ENCODE assay signal across 26 mouse cellular contexts in the genomic region with DNA sequence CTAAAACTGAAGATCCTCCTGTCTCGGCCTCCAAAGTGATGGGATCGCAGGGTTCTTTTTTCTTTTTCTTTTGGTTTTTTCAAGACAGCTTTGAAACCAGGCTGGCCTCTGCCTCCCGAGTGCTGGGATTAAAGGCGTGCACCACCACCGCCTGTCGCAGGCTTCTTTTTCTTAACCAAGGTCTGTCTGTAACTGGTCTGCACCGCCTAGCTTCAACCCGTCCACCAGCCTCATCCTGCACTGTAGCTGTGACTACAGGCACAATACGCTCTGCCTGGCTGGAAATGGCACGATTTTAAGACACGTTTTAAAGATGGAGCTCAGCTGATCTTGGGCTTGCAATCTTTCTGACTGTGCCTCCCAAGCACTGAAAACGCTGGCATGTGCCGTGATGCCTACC. TPM values are rescaled to one million over a fixed set of nuclear protein-coding genes. Genes with fewer than 3 reads are reported as not detected.
DNase-seq lines count a peak whose midpoint lies in the region; ATAC-seq and TF ChIP-seq lines count a peak whose summit lies in the region.
"Had no signal": no experiment of that assay in that cellular context is flagged by ENCODE, and none has a peak within 500 bp of the region (broad histone marks: within the 10 kb centered on the region; RNA-seq: fewer than 3 reads in every experiment).

No protein-coding gene starts in this region.

- WGBS in liver, embryonic 11.5 days = 75% methylated on average over 13 of the region's 13 CpGs
- WGBS in liver, embryonic 14.5 days (ENCODE audit: insufficient replicate concordance) = 70% methylated on average over 13 of the region's 13 CpGs
- 86% methylated on average over 13 of the region's 13 CpGs for whole genome bisulfite sequencing in limb, embryonic 10.5 days

- TF ChIP-seq CTCF in E14TG2a.4 (conservative IDR thresholded peaks at IDR 0.05; ENCODE audit: low read length) = no peak
- no peak for TF ChIP-seq CTCF in liver, embryonic 14.5 days (IDR thresholded peaks at IDR 0.05; ENCODE audit: low read depth)

- H3K27me3 ChIP-seq in liver, embryonic 11.5 days (replicated peaks; ENCODE audit: control insufficient read depth, insufficient read depth, low read length) = no peaks in the 10 kb centered on the region
- H3K27me3 ChIP-seq in E14TG2a.4 (ENCODE audit: insufficient read depth, low read length) = peaks cover 21% of the 10 kb centered on the region
- no peaks in the 10 kb centered on the region for H3K27me3 ChIP-seq in liver, embryonic 14.5 days (ENCODE audit: control insufficient read depth, insufficient read depth, low read length)
- H3K27me3 ChIP-seq in limb, embryonic 10.5 days (ENCODE audit: low read depth, poor library complexity, severe bottlenecking) = peaks cover 35% of the 10 kb centered on the region

- H3K4me3 ChIP-seq in liver, embryonic 11.5 days (ENCODE audit: low read depth, low read length) = no peak overlapping the region
- peak overlapping the region; percentile 86 for H3K4me3 ChIP-seq in E14TG2a.4 (replicated peaks; ENCODE audit: low read length)
- H3K4me3 ChIP-seq in ES-E14 (ENCODE audit: insufficient read depth in 1 of 2, low read depth in 1 of 2, low read length in 2 of 2, poor library complexity in 1 of 2, severe bottlenecking in 1 of 2) = peak overlapping the region in 1 of 2 experiments; percentile 13; a peak in 2 of 4 replicates
- H3K4me3 ChIP-seq in liver, embryonic 14.5 days (ENCODE audit: insufficient read depth in 1 of 2, low read depth in 2 of 2, low read length in 2 of 2) = no peak overlapping the region
- no peak overlapping the region for H3K4me3 ChIP-seq in limb, embryonic 10.5 days

- H3K27ac ChIP-seq in liver, embryonic 11.5 days (ENCODE audit: low read depth, low read length) = peak overlapping the region; percentile 98; the same call in 1 of the 2 replicates
- H3K27ac ChIP-seq in ES-E14 (ENCODE audit: insufficient read depth, low read depth, low read length, poor library complexity, severe bottlenecking) = no peak overlapping the region
- H3K27ac ChIP-seq in liver, embryonic 14.5 days = no peak overlapping the region; the same call in 1 of the 2 replicates
- H3K27ac ChIP-seq in limb, embryonic 10.5 days = no peak overlapping the region
- H3K27ac ChIP-seq: embryonic facial prominence, embryonic 13.5 days; heart, embryonic 15.5 days; limb, embryonic 12.5 days had no signal

- no peak for TF ChIP-seq EP300 in liver, embryonic 14.5 days (IDR thresholded peaks at IDR 0.05; ENCODE audit: low read depth)

- no peak for DNase-seq in liver, embryonic 11.5 days (ENCODE audit: low spot score)
- no peak for DNase-seq in liver
- DNase-seq in ES-E14 (ENCODE audit: low read depth, low spot score) = no peak
- no peak for DNase-seq in liver, embryonic 14.5 days (ENCODE audit: low read depth in 3 of 3, low spot score in 3 of 3)
- no peak for DNase-seq in spleen, postnatal 4 days (ENCODE audit: low spot score in 2 of 2)
- no peak for DNase-seq in limb, embryonic 10.5 days (ENCODE audit: low spot score)
- DNase-seq: adrenal gland, adult 2 months; adrenal gland, postnatal 36 days; B cell, adult 2 months; cerebellum, postnatal 10 days; gastrocnemius, postnatal 14 days; heart, adult 11 months; heart, postnatal 4 days; kidney, adult 11 months; kidney, postnatal 14 days; layer of hippocampus, adult 9-11 months; right cerebral cortex, postnatal 25 days; thymus, postnatal 25 days had no signal

- in situ Hi-C loops in ES-E14 (cut with MboI; ENCODE audit: low sequenced_read_pairs in 2 of 2, unreplicated experiment in 2 of 2) = no loop called here

- ATAC-seq in liver, embryonic 11.5 days (replicated peaks; ENCODE audit: low FRiP score) = no peak
- ATAC-seq in liver, embryonic 14.5 days (ENCODE audit: insufficient read depth) = no peak
- ATAC-seq: activated CD4-positive, CD25-positive, alpha-beta regulatory T cell, adult 4 months; inflammation-experienced regulatory T-cells, adult 6 months had no signal

- H3K9me3 ChIP-seq in liver, embryonic 11.5 days (ENCODE audit: control insufficient read depth, low read length) = no peaks in the 10 kb centered on the region
- H3K9me3 ChIP-seq in E14TG2a.4 (ENCODE audit: low read length) (no peaks in the 10 kb centered on the region; the same call in 1 of the 2 replicates), ES-E14 (ENCODE audit: control insufficient read depth, insufficient read depth, low read depth, low read length) (no peaks in the 10 kb centered on the region)
- H3K9me3 ChIP-seq in liver, embryonic 14.5 days (ENCODE audit: control insufficient read depth, low read length) = no peaks in the 10 kb centered on the region
- no peaks in the 10 kb centered on the region for H3K9me3 ChIP-seq in limb, embryonic 10.5 days (replicated peaks)
- H3K9me3 ChIP-seq: embryonic facial prominence, embryonic 13.5 days; heart, embryonic 10.5 days; heart, embryonic 15.5 days; hindbrain, embryonic 15.5 days; limb, embryonic 12.5 days had no signal

- peaks cover 30% of the 10 kb centered on the region for H3K4me1 ChIP-seq in liver, embryonic 11.5 days (replicated peaks; ENCODE audit: control insufficient read depth, insufficient read depth, low read length)
- H3K4me1 ChIP-seq in E14TG2a.4 (replicated peaks; ENCODE audit: low read depth, low read length) (peaks cover 64% of the 10 kb centered on the region), ES-E14 (ENCODE audit: control insufficient read depth in 2 of 2, insufficient read depth in 2 of 2, low read length in 2 of 2, poor library complexity in 1 of 2) (peaks cover 2 to 19% of the 10 kb centered on the region in 2 experiments; a peak in 1 of 4 replicates)
- H3K4me1 ChIP-seq in liver, embryonic 14.5 days (replicated peaks; ENCODE audit: control insufficient read depth in 2 of 2, insufficient read depth in 2 of 2, low read length in 1 of 2) = peaks cover 17 to 31% of the 10 kb centered on the region in 2 experiments
- H3K4me1 ChIP-seq in limb, embryonic 10.5 days = peaks cover 41% of the 10 kb centered on the region

- no peak overlapping the region for H3K9ac ChIP-seq in liver, embryonic 11.5 days (ENCODE audit: low read depth, low read length)
- H3K9ac ChIP-seq in ES-E14 (ENCODE audit: insufficient read depth, low read depth, low read length, poor library complexity, severe bottlenecking) = peak overlapping the region; percentile 47; the same call in 1 of the 2 replicates
- no peak overlapping the region for H3K9ac ChIP-seq in liver, embryonic 14.5 days (replicated peaks)
- H3K9ac ChIP-seq: heart, embryonic 15.5 days had no signal

- peak overlapping the region; percentile 84 for H3K4me2 ChIP-seq in liver, embryonic 11.5 days
- H3K4me2 ChIP-seq in liver, embryonic 14.5 days (ENCODE audit: low read depth) = peak overlapping the region; percentile 86

- no peaks in the 10 kb centered on the region for H3K36me3 ChIP-seq in liver, embryonic 11.5 days (ENCODE audit: control insufficient read depth, insufficient read depth, low read length)
- H3K36me3 ChIP-seq in E14TG2a.4 (ENCODE audit: insufficient read depth, low read length) (0 out of 2 replicates have a peak, but pooled peaks cover 10% of the 10 kb centered on the region), ES-E14 (ENCODE audit: control insufficient read depth, insufficient read depth, low read length, poor library complexity, severe bottlenecking) (no peaks in the 10 kb centered on the region)
- no peaks in the 10 kb centered on the region; the same call in 1 of the 2 replicates for H3K36me3 ChIP-seq in liver, embryonic 14.5 days (replicated peaks; ENCODE audit: control insufficient read depth, insufficient read depth, low read depth)
- H3K36me3 ChIP-seq in limb, embryonic 10.5 days = no peaks in the 10 kb centered on the region
- H3K36me3 ChIP-seq: embryonic facial prominence, embryonic 13.5 days; heart, embryonic 10.5 days; heart, embryonic 15.5 days; hindbrain, embryonic 15.5 days; limb, embryonic 12.5 days had no signal

TF ChIP-seq in ES-E14, 5 proteins besides CTCF, POLR2A, EP300 and RAD21:
- no peak for TF ChIP-seq ZNF384 (IDR thresholded peaks at IDR 0.05; ENCODE audit: low read depth, low read length)
- no peak for TF ChIP-seq HCFC1 (IDR thresholded peaks at IDR 0.05; ENCODE audit: borderline replicate concordance, insufficient read depth, low read length)
- TF ChIP-seq MAFK (IDR thresholded peaks at IDR 0.05; ENCODE audit: insufficient read depth, low read depth, low read length) = no peak
- no peak for TF ChIP-seq CHD2 (IDR thresholded peaks at IDR 0.05; ENCODE audit: low read depth, low read length)
- TF ChIP-seq ZC3H11A (IDR thresholded peaks at IDR 0.05; ENCODE audit: borderline replicate concordance, low read depth, low read length) = no peak

RNA-seq across cellular contexts. Expression of a gene that starts 1.4 kb away (rescaled TPM):
- polyA plus RNA-seq in liver, embryonic 11.5 days (2014; fragmentation: Nextera tagmentation; extraction: Ambion mirVana) = 52.2 and 58.7 TPM in 2 replicates
- 25.5 and 26.8 TPM in 2 replicates for total RNA-seq in ES-E14 (2012; rRNA removed)
- 5.8 and 8.0 TPM in 2 replicates for polyA plus RNA-seq in liver, embryonic 14.5 days (2012; rRNA removed)
- 39.0 and 39.5 TPM in 2 replicates for polyA plus RNA-seq in liver, embryonic 14.5 days (2014; fragmentation: Nextera tagmentation; extraction: Ambion mirVana)
- 4.7 and 5.1 TPM in 2 replicates for polyA plus RNA-seq in limb, embryonic 10.5 days (2016; fragmentation: Nextera tagmentation; extraction: Ambion mirVana)

RNA-seq across cellular contexts. Expression of a gene that starts 1.7 kb away (rescaled TPM):
- 5.8 and 6.2 TPM in 2 replicates for polyA plus RNA-seq in liver, embryonic 11.5 days (2014; fragmentation: Nextera tagmentation; extraction: Ambion mirVana)
- total RNA-seq in ES-E14 (2012; rRNA removed) = 1.0 and 1.4 TPM in 2 replicates
- 2.1 and 2.3 TPM in 2 replicates for polyA plus RNA-seq in liver, embryonic 14.5 days (2012; rRNA removed)
- 3.4 and 3.8 TPM in 2 replicates for polyA plus RNA-seq in liver, embryonic 14.5 days (2014; fragmentation: Nextera tagmentation; extraction: Ambion mirVana)
- polyA plus RNA-seq in limb, embryonic 10.5 days (2016; fragmentation: Nextera tagmentation; extraction: Ambion mirVana) = 1.5 and 1.7 TPM in 2 replicates

RNA-seq across cellular contexts. Expression of a gene that starts 49.1 kb away (rescaled TPM):
- 33.7 and 35.5 TPM in 2 replicates for polyA plus RNA-seq in liver, embryonic 11.5 days (2014; fragmentation: Nextera tagmentation; extraction: Ambion mirVana)
- 14.1 and 20.1 TPM in 2 replicates for total RNA-seq in ES-E14 (2012; rRNA removed)
- polyA plus RNA-seq in liver, embryonic 14.5 days (2012; rRNA removed) = 10.0 and 13.1 TPM in 2 replicates
- polyA plus RNA-seq in liver, embryonic 14.5 days (2014; fragmentation: Nextera tagmentation; extraction: Ambion mirVana) = 12.2 and 12.6 TPM in 2 replicates
- 43.1 and 46.2 TPM in 2 replicates for polyA plus RNA-seq in limb, embryonic 10.5 days (2016; fragmentation: Nextera tagmentation; extraction: Ambion mirVana)
